Mouse (Mus musculus): ENCODE measurements around the gene Col9a1.
A peak's percentile ranks its signal among the peaks of the same experiment; 100 is the strongest.

Col9a1 gene

GRCm38 (mm10) chr1:24222981-24223612, 45.7 kb downstream of the Col9a1 start:
- no peak for DNase-seq

DNA sequence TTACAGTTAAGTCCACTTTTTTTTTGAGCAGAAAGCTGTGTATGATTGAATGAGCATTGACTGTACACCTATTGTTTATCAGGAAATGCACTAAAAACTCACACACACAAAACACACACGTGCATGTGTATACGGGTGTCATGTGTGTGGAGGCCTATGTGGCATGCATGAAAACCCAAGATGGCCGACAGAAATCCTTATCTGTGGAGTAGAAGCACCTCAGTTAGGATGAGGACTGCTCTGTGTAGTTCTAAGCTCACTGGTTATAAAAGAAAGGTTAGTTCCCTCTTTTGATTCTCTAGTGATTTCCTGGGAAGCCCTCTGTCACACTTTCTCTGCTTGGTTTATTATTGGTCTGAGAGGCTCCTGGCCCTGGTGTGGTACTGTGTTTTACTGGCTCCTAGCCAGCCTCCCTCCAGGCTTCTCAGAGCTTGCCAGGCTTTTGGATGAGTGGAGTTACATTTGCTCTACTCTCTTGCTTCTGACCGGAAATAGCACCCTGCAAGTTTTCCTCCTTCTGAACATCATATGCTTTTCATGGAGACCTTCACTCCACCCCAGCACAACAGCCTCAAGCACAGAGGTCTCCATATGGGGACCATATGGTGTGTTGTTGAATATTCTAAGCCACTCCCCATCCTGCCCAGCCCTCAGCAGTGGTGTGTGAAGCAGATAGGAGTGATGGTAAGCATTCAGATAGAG, 48.6 kb downstream of the Col9a1 start:
- peak; percentile 58 for DNase-seq

GRCm38 (mm10) chr1:24226941-24227711, 49.7 kb downstream of the Col9a1 start:
- no peak for DNase-seq

- no peak for DNase-seq
Measured at GRCm38 (mm10) chr1:24229552-24229951, 52.1 kb downstream of the Col9a1 start.

- DNase-seq = peak; percentile 82
Measured at GRCm38 (mm10) chr1:24230428-24230827, 53.0 kb downstream of the Col9a1 start.

GRCm38 (mm10) chr1:24231504-24232270, 54.3 kb downstream of the Col9a1 start:
- DNase-seq = peak; percentile 59

DNA sequence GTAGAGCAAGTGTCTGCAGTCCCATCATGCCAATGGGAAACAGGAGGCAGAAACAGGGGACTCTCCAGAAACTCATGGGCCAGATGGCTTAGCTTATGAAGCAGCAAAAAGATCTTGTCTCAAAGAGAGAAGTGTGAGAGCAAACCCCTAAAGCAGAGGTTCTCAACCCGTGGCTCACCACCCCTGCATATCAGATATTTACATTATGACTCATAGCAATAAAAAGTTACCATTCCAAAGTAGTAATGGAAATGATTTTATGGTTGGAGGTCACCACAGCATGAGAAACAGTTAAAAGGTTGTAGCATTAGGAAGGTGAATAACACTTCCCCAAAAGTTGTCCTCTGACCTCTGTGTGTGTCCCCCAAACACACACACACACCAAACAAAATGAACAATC, 58.9 kb downstream of the Col9a1 start:
- no peak for DNase-seq

- peak; percentile 95 for DNase-seq
Measured at GRCm38 (mm10) chr1:24240039-24240691, 62.8 kb downstream of the Col9a1 start.

- no peak for DNase-seq
Measured at GRCm38 (mm10) chr1:24244931-24245330, 67.5 kb downstream of the Col9a1 start.

DNA sequence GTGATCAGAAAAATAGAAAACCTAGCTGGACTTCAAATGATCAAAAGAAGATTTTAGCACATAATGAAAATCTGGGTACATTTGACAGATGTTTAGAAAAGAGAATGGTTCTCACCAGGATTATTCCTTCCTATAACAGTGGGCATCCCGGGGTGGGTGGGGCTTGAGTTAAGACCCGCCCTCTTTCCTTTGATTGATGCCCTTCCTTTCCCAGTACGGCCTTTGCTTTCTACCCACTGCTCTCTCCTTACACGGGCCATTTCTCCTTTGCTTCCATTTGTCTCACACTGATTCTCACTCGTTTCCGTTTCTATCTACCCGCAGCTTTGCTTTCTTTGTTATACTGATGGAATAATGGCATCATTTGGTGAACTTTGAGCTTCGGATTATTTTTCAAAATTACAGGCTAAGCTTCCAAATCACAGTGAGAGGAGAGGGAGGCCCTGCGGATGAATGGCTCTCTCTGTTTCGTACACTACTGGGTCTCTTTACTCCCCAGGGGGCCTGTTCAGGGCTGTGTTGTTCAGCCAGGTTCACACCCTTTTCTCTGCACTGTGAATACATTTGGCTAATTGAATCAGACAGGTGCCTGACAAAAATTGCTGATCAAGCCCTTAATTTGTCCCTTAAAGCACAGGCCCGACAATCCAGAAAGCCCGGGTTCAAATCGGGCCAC, 68.4 kb downstream of the Col9a1 start:
- DNase-seq = peak; percentile 93

GRCm38 (mm10) chr1:24248294-24249104, 71.1 kb downstream of the Col9a1 start:
- peak; percentile 64 for DNase-seq

DNA sequence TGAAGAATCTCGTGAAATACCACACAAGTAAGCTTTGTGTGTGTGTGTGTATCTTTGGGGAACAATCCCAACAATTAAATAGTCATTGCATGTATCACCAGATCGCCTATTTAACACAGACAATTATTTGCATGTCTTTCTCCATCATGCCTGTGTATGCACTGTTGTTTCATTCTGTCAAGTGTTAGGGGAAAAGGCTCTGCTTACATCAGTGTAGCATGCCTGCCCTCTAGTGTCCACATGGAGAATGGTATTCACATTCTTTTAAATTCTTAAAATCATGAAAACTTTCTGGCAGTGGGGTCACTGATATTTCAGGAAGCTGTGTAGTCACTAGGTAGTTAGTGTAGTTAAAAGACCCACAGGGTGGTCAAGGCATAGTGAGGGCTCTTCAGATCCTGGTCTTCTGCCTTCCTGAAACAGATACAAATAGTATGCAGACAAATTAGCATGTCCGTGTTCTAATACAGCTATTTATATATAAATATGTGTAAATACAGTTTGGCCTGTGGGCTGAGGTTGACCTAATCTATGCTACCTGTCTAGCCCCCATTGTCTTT, 71.8 kb downstream of the Col9a1 start:
- peak; percentile 82 for DNase-seq

DNA sequence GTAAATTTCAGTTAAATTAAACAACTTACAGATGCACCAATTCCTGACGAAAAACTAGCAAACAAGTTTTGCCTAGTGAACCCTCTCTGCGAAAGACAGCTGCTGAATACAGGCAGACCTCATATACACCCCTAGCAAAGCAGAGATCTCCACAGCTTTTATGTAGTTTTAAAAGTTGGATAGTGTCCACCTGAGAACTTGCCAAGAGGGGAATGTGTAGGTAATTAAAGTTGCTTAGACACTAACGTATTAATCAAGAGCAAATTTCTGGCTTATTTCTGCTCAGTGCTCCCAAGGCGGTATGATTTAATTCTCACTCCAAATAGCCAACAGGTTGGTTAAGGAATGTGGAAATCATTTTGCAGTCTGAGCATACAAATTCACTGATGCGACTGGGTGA, 80.6 kb downstream of the Col9a1 start:
- no peak for DNase-seq

DNA sequence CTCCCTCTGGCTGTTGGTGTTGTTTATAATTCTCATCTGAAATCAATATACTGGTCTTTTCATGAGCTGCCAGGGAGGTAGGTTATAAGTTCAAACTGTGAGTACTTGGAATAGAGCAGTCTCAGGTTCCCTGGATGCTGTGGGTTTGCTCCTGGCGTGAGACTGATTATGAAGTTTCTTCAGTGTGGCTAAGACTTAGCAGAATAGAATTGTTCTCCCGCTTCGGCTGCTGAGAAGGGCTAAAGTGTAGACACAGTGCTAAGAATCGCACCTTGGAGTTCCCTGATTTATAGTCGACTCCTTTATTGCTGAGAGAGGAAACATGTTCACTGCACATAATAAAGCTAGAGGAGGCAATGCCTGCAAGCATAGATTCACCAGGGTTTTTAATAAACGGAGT, 82.0 kb downstream of the Col9a1 start:
- DNase-seq = no peak

GRCm38 (mm10) chr1:24261181-24261580, 83.8 kb downstream of the Col9a1 start:
- no peak for DNase-seq

DNA sequence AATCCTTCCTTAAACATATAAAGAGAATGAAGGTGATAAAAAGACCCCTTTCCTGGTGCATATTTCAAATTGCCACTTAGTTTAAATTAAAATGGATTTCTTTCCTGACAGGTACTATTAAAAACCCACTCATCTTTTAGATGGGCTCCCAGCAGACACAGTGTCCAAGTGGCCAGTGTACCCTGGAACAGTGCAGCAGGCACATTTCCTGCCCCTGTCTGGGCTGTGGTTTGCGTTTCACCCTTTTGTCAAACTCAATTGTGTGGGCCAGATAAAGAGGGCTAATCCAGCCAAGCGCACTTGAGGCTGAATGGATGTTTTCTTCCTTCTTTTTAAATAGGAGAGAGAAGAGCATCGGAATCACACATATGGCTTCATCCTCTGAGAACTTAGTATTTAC, 89.6 kb downstream of the Col9a1 start:
- no peak for DNase-seq

DNA sequence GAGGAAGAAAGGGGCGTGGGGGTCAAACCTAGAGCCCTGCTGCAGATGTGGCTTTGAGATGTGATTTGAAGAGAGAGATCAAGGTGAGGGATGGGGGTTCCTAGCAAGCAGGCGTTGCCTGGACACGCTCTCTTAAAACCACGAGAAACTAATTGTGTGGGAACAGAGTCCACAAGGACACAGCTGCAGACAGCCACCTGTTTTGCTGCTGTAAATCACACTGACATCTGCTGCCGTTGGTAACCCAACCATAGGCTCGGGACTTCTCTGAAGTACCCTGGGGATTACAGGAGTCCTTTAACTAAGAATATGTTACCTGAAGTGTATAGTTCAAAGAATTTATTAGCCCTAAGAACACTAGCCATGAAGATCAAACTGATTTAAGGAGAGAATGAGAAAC, 109.0 kb downstream of the Col9a1 start:
- no peak for DNase-seq

- no peak for DNase-seq
Measured at GRCm38 (mm10) chr1:24292515-24292914, 115.1 kb downstream of the Col9a1 start.

GRCm38 (mm10) chr1:24294979-24295942, 117.9 kb downstream of the Col9a1 start:
- DNase-seq = no peak

DNA sequence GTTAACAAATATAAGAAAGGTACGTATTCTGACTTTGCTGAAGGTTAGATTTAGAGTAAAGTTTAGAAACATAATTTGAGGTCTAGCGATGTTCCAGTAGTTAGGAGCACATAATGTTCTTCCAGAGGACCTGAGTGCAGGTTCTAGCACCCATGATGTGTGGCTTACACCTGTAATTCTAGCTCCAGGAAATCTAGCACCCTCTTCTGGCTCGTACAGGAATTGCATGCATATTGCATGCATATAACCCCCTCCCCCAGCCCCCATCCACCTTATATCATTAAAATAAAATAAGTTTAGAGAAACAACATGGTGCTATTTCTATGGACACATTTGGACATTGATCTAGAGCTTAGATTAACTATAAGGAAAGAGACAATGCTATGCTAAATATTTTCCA, 123.3 kb downstream of the Col9a1 start:
- no peak for DNase-seq

All from retina, postnatal 1 day (tissue).